Mouse (Mus musculus) stomach, embryonic 16.5 days (tissue): ENCODE measurements around the gene Tmem88b. TPM values are rescaled to one million over a fixed set of nuclear protein-coding genes. Genes with fewer than 3 reads are reported as not detected.

ENCODE experiments used
- ATAC-seq: fragments of 200-750 bp; cut with Nextera tagmentation; 2 replicates; pipeline ENCODE4 v1.8.0; 2017; ENCODE audit warnings: moderate number of reproducible peaks, moderate TSS enrichment; ENCODE audit not compliant: insufficient read depth, low FRiP score
- H3K27ac ChIP-seq: fragments of 300-500 bp; sonication (generic); 2 replicates; pipeline ENCODE4 v1.5.1; 2014; ENCODE audit warnings: low read length
- H3K27me3 ChIP-seq: fragments of 300-500 bp; sonication (generic); 2 replicates; pipeline ENCODE4 v1.6.1; 2014; ENCODE audit warnings: low read length, control low read depth, mixed read lengths; ENCODE audit not compliant: control insufficient read depth, insufficient read depth
- H3K36me3 ChIP-seq: fragments of 300-500 bp; sonication (generic); 2 replicates; pipeline ENCODE4 v1.6.1; 2014; ENCODE audit warnings: low read length; ENCODE audit not compliant: control insufficient read depth, insufficient read depth
- H3K4me1 ChIP-seq: fragments of 300-500 bp; sonication (generic); 2 replicates; pipeline ENCODE4 v1.6.1; 2014; ENCODE audit warnings: low read length, control low read depth, mixed read lengths; ENCODE audit not compliant: control insufficient read depth, insufficient read depth
- H3K4me2 ChIP-seq: fragments of 300-500 bp; sonication (generic); 2 replicates; pipeline ENCODE4 v1.6.1; 2014; ENCODE audit warnings: low read depth, low read length, mixed read lengths
- H3K4me3 ChIP-seq: fragments of 300-500 bp; sonication (generic); replicated peaks from 2 replicates; pipeline ENCODE4 v1.5.1; 2014; ENCODE audit warnings: mild to moderate bottlenecking, low read length
- H3K9ac ChIP-seq: fragments of 300-500 bp; sonication (generic); 2 replicates; pipeline ENCODE4 v1.6.1; 2014; ENCODE audit warnings: low read length
- H3K9me3 ChIP-seq: fragments of 300-500 bp; sonication (generic); replicated peaks from 2 replicates; pipeline ENCODE4 v1.6.1; 2016; ENCODE audit warnings: low read length, control low read depth; ENCODE audit not compliant: control insufficient read depth
- WGBS: fragments of 180-500 bp; shearing (Covaris S2); extraction: QIAGEN DNeasy Blood & Tissue Kit; methylation state at CpG from one replicate; pipeline ENCODE4 v1.1.7; 2014; 5-methylcytosine and 5-hydroxymethylcytosine counted together
- polyA plus RNA-seq: library from polyadenylated mRNA; unstranded; fragments of >200 nt; fragmentation: Nextera tagmentation; extraction: Ambion mirVana; gene quantifications from 2 replicates; pipeline ENCODE4 v1.2.1, GENCODE M21; 2015

The Tmem88b gene
- polyA plus RNA-seq, 1 experiment from 2014 or later: 0.43 TPM

DNA sequence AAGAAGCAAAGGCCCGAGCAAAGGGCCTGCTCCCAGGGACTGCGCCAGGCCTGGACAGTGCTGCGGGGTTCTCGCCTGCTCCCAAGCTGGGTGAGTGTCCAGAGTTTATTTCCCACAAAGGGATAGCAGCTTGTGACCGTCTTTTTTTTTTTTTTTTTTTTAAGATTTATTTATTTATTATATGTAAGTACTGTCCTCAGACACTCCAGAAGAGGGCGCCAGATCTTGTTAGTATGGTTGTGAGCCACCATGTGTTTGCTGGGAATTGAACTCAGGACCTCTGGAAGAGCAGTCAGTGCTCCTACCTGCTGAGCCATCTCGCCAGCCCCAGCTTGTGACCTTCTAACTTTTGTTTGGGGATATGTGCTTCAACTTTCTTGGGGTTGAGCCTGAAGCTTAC lies 35.4 kb upstream of the Tmem88b start:
- Histone ChIP-seq H3K4me2 (no peak overlapping the region), H3K27me3 (no peaks in the 10 kb centered on the region), H3K4me3 (no peak overlapping the region), H3K4me1 (no peaks in the 10 kb centered on the region), H3K27ac (no peak overlapping the region), H3K36me3 (peaks cover 74% of the 10 kb centered on the region), H3K9ac (no peak overlapping the region), H3K9me3 (no peaks in the 10 kb centered on the region)
- 72% methylated on average over 7 of the region's 7 CpGs for WGBS
- no peak for ATAC-seq

DNA sequence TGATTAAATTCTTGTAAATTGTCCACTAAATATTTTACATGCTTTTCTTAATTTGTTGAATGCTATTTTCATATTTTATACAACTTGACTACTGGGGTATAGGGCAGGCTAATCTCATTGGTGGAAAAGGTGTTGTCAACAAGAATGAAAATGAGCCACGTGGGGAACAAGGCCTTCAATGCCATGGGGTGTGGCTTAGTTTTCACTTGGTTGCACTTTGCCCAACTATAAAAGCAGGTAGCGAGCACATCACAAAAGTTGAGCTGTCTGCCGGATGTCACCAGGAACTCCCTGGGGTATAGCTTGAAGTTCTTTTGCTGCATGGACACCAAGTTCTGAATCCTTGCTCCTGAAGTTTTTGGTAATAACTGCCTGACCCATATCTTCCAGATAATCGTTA lies 31.9 kb upstream of the Tmem88b start:
- no peak overlapping the region for H3K4me3 ChIP-seq
- H3K4me1 ChIP-seq: peaks cover 10% of the 10 kb centered on the region
- H3K9me3 ChIP-seq: no peaks in the 10 kb centered on the region
- peaks cover 57% of the 10 kb centered on the region for H3K36me3 ChIP-seq
- no peak overlapping the region for H3K9ac ChIP-seq
- H3K4me2 ChIP-seq: no peak overlapping the region
- H3K27ac ChIP-seq: no peak overlapping the region
- ATAC-seq: no peak
- H3K27me3 ChIP-seq: no peaks in the 10 kb centered on the region
- 81% methylated on average over 4 of the region's 4 CpGs for WGBS

DNA sequence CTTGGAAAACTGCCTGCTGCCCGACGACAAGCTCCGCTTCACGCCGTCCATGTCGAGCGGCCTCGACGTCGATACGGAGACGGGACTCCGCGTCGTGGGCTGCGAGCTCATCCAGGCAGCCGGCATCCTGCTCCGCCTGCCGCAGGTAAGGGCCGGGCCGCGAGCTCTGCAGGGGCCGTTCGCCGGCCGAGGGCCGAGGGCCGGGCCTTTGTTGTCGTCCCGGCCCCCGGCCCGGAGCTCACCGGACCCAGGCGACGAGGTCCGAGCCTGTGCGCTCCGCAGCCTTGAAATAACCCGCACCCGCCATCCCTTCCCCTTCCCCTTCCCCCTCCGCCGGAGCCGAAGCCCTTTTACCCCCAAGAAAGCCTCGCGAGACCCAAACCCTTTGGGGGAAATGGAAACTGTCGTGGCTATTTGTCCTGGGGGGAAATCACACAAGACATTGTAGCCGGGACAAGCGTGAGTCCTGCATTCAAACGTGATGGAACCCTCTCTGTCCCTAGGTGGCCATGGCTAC lies 27.0 kb upstream of the Tmem88b start:
- peaks cover 36% of the 10 kb centered on the region for H3K36me3 ChIP-seq
- peak overlapping the region; percentile 89 for H3K4me2 ChIP-seq
- H3K9me3 ChIP-seq: no peaks in the 10 kb centered on the region
- peaks cover 16% of the 10 kb centered on the region for H3K4me1 ChIP-seq
- WGBS: under 1% methylated on average over 49 of the region's 49 CpGs
- H3K27me3 ChIP-seq: no peaks in the 10 kb centered on the region
- ATAC-seq: peak; percentile 2; the same call in 1 of the 2 replicates
- peak overlapping the region; percentile 99 for H3K9ac ChIP-seq
- peak overlapping the region; percentile 89 for H3K27ac ChIP-seq
- H3K4me3 ChIP-seq: peak overlapping the region; percentile 98

DNA sequence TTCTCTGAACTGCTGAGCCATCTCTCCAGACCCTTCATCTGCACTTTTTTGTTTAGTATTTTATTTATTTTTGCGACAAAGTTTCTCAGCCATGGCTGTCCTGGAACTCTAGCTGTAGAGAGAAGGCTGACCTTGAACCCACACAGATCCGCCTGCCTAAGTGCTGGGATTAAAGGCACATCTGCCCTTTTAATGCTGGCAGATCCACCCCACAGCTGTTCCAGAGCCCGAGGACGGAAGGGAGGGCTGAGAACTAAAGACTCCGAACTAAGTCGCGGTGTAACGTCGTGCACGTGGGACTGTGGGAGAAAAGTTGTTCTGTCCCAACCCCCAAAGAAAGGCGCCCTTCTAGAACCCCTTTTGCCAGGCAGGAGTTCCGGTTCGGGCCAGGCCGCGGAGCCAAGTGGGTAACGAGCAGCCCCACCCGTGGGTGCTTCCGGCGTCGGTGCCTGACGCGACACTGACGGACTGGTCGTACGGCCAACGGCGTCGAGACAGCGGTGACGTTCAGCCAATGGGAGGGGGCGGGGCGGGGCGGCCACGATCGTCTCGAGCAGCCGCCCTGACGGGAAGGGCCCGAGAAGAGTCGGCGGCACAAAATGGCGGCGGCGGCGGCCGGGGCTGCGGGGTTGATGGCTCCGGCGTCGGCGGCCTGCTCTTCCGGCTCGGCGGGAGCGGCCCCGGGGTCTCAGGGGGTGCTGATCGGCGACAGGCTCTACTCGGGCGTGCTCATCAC lies 26.4 kb upstream of the Tmem88b start, which contains the start of gene Ccnl2:
TSS of gene Ccnl2 (plus strand) at position 561 of the 736 bp plus-strand sequence.
- under 1% methylated on average over 52 of the region's 60 CpGs for WGBS
- peak; percentile 99 for ATAC-seq
- Histone ChIP-seq H3K9ac (peak within 1 kb of the TSS; percentile 99), H3K4me1 (peaks cover 16% of the 10 kb centered on the region), H3K27ac (peak within 1 kb of the TSS; percentile 97), H3K36me3 (peaks cover 33% of the 10 kb centered on the region), H3K4me3 (peak within 1 kb of the TSS; percentile 98), H3K4me2 (peak within 1 kb of the TSS; percentile 89), H3K27me3 (no peaks in the 10 kb centered on the region), H3K9me3 (no peaks in the 10 kb centered on the region)

DNA sequence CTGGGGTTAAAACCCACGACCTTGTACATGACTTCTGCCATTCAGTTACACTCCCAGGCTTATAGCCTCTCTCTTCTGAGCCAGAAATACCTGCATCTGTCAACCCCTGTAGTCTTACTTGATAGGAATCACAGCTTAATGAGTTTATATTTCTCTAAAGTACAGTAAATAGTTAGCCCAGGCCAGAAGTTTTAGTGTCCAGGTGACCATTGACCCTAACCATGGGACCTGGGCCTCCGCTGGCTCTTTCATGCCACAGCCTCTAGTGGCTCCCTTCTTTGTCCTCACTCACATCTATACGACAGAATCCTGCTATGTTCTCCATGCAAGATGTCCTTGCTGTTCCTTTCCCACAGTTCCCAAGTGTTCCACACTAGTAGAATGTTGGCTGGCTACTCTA lies 22.2 kb upstream of the Tmem88b start:
- Histone ChIP-seq H3K9me3 (no peaks in the 10 kb centered on the region), H3K27me3 (no peaks in the 10 kb centered on the region), H3K4me2 (no peak overlapping the region), H3K36me3 (peaks cover 20% of the 10 kb centered on the region; the same call in 1 of the 2 replicates), H3K27ac (peak overlapping the region; percentile 26; the same call in 1 of the 2 replicates), H3K9ac (no peak overlapping the region), H3K4me3 (no peak overlapping the region), H3K4me1 (peaks cover 10% of the 10 kb centered on the region)
- WGBS: 79% methylated on average over 3 of the region's 3 CpGs
- no peak for ATAC-seq

DNA sequence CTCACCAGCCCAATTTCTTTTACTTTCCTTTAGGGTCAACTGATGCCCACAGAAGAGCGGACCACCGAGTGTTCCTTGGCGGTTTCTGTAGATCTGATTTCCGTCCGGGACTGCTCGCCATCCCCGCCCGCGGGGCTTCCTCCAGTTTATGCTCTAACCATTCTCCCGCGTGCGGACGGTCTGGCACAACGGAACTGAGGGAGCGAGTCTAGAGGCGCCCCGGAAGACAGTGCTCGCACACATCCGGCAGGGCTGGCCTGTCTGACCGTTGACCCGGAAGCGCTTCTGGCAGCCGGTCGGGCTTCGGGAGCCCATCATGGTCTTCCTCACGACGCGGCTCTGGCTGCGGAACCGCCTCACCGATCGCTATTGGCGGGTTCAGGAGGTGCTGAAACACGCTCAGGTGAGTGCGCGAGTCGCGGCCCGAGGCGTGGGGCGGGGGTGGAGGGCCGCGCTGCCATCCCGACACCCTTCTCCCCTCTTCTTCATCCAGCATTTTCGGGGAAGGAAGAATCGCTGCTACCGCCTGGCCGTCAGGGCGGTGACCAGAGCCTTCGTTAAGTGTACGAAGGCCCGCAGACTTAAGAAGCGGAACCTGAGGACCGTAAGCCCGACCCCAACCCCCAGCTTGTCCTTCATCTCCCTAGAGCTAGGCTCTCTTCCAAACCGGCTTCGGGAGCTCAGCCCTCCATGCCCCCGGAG lies 17.8 kb upstream of the Tmem88b start:
- H3K4me3 ChIP-seq: peak overlapping the region; percentile 92
- peaks cover 4% of the 10 kb centered on the region for H3K4me1 ChIP-seq
- peak; percentile 98 for ATAC-seq
- WGBS: under 1% methylated on average over 58 of the region's 58 CpGs
- peaks cover 8% of the 10 kb centered on the region; the same call in 1 of the 2 replicates for H3K36me3 ChIP-seq
- peak overlapping the region; percentile 59 for H3K4me2 ChIP-seq
- H3K9me3 ChIP-seq: no peaks in the 10 kb centered on the region
- H3K27me3 ChIP-seq: no peaks in the 10 kb centered on the region
- peak overlapping the region; percentile 85 for H3K9ac ChIP-seq
- peak overlapping the region; percentile 76; the same call in 1 of the 2 replicates for H3K27ac ChIP-seq

DNA sequence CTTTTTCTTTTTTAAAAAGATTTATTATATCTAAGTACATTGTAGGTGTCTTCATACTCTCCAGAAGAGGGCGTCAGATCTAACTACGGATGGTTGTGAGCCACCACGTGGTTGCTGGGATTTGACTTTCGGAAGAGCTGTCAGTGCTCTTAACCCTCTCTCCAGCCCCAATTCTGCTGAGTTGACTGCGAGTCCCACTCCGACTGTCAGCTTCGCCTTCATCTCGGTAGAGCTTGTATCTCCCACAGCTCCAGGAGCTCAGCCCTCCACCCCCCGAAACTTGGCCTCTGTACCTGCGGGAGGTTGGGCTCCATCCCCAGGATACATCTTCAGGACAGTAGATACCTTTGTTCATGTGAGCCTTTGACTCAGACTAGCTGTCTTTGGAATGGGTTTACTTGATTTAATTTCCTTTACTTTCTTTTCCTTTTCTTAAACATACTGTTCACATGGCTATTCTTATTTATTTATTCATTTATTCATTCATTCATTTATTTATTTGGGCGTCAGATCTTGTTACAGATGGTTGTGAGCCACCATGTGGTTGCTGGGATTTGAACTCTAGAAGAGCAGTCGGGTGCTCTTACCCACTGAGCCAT lies 17.2 kb upstream of the Tmem88b start, which contains the start of gene Mrpl20:
TSS of gene Mrpl20 (plus strand) at position 138 of the 599 bp plus-strand sequence.
- Histone ChIP-seq H3K9ac (peak within 1 kb of the TSS; percentile 85), H3K36me3 (peaks cover 1% of the 10 kb centered on the region; the same call in 1 of the 2 replicates), H3K27me3 (no peaks in the 10 kb centered on the region), H3K4me3 (peak within 1 kb of the TSS; percentile 92), H3K9me3 (no peaks in the 10 kb centered on the region), H3K4me1 (peaks cover 4% of the 10 kb centered on the region), H3K4me2 (peak within 1 kb of the TSS; percentile 59), H3K27ac (peak within 1 kb of the TSS; percentile 76; the same call in 1 of the 2 replicates)
- 8% methylated on average over 12 of the region's 12 CpGs for WGBS
- no peak for ATAC-seq

DNA sequence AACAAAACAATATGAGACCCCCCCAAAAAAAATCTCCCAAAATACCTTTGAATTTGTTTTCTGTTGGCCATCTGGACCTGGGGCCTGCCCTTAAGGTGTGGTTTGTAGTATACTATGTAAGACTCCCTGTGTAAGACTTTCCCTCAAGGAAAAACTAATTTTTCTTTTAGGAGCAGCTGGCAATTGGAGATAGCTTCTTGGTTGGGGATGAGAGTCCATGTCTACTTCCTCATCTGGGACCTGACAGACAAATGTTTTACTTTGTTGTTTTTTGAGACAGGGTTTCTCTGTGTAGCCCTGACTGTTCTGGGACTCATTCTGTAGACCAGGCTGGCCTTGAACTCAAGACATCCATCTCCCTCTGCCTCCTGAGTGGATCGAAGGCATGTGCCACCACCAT lies 16.4 kb upstream of the Tmem88b start:
- Histone ChIP-seq H3K4me1 (peaks cover 4% of the 10 kb centered on the region), H3K4me3 (no peak overlapping the region), H3K9me3 (no peaks in the 10 kb centered on the region), H3K4me2 (no peak overlapping the region), H3K27me3 (no peaks in the 10 kb centered on the region), H3K27ac (no peak overlapping the region), H3K36me3 (no peaks in the 10 kb centered on the region), H3K9ac (no peak overlapping the region)
- no peak for ATAC-seq
- WGBS: 93% methylated on average over 1 of the region's 1 CpGs
